Mouse (Mus musculus): ENCODE measurements at regions not wholly inside any gene's neighbourhood (a gene's known extent, or its start where the extent isn't known, plus 50 kb on each side); places are given as distances from the start of the nearest gene placed in this dataset.

DNA sequence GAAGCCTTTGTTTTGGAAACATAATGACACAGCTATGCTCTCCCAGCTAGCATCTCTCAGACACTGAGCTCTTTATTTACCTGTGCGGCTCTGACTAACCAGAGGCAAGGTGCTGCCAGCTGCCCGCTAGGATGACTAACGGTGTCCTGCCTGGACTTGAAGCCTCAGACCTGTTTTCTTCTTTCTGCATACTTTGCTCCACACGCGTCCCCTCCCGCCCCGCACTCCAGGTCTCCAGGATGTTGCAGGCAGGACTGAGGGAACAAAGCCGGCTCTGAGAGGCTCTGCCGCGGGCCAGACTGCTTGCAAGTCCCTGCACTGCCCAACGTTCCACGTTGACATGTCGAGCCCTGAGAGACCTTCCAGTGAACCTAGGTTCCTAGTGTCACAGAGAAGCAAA lies 106.2 kb upstream of the Efcab1 start:
- peak; percentile 56 to 68 for DNase-seq (ENCODE audit: low spot score in 2 of 2)

DNA sequence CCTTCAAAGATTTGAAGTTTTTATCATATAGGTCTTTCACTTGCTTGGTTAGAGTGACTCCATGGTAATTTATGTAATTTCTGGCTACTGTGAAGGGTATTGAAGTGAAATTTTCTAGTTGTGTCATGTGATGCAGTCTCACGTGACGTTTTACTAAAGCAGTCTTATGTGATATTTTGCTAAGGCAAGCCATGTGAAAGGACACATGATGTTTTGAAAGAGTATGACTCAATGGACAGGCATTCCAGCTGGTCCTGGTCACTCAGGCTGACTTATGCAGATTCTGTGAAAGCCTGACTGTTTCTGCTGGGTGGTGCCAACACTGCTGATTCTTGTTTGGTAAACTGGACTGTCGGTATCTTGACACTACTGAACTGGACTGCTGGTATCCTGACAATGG lies 79.4 kb upstream of the Efcab1 start:
- DNase-seq (ENCODE audit: low spot score in 2 of 2), result no peak

DNA sequence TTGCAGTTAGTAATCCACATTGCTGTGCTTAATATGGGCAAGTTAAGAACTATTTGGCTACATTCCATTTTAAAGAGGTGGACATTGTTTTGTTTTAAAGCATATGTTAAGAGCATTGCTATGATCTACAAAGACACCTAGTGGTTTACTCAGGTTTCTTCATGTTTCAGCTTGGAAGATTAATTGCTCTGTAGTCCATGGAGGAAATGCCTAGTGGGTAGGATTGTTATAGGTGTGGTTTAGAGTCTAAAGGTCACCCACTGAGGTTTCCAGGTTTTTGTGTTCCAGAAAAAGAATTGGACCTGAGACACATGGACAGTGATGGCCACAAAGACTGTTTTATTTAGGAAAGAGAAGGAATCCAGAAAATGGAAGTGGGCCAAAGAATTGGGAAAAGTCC lies 65.6 kb upstream of the Efcab1 start:
- DNase-seq (ENCODE audit: low spot score in 2 of 2), result no peak

Data from urinary bladder, adult 18-20 months (tissue).